Mouse (Mus musculus): ENCODE results near the gene Rala.

- TF ChIP-seq CTCF (IDR thresholded peaks at IDR 0.05) (no peak), POLR2A (IDR thresholded peaks at IDR 0.05; ENCODE audit: insufficient read depth, low read depth, low read length) (no peak), EP300 (IDR thresholded peaks at IDR 0.05; ENCODE audit: insufficient read depth, low read depth, low read length) (no peak)
Observed at GRCm38 (mm10) chr13:17842756-17843155, 101.3 kb downstream of the Rala start.
